8 mouse cellular contexts compared by ENCODE assay signal in genomic region chr15:98881656-98882008, GRCm38 (mm10). TPM values are rescaled to one million over a fixed set of nuclear protein-coding genes. Genes with fewer than 3 reads are reported as not detected.
DNase-seq lines count a peak whose midpoint lies in the region; ATAC-seq and TF ChIP-seq lines count a peak whose summit lies in the region.

No protein-coding gene starts in this region.

- TF ChIP-seq CTCF in bone marrow macrophage, adult 2 months (IDR thresholded peaks at IDR 0.05; ENCODE audit: low read depth, low read length) = no peak

- H3K9ac ChIP-seq in heart, embryonic 14.5 days (ENCODE audit: low read length) = peak overlapping the region; percentile 56; the same call in 1 of the 2 replicates
- no peak overlapping the region; the same call in 1 of the 2 replicates for H3K9ac ChIP-seq in hindbrain, embryonic 11.5 days (ENCODE audit: low read depth, low read length)
- H3K9ac ChIP-seq in midbrain, embryonic 11.5 days (ENCODE audit: low read length) = no peak overlapping the region; the same call in 1 of the 2 replicates

- no peak overlapping the region for H3K27ac ChIP-seq in heart, embryonic 14.5 days (replicated peaks in 1 of 2; ENCODE audit: control insufficient read depth in 1 of 2, insufficient read depth in 1 of 2, low read depth in 2 of 2, low read length in 2 of 2)
- H3K27ac ChIP-seq in bone marrow macrophage, adult 2 months (ENCODE audit: insufficient read depth, low read depth, low read length) = no peak overlapping the region
- H3K27ac ChIP-seq in hindbrain, embryonic 11.5 days (ENCODE audit: low read depth, low read length) = peak overlapping the region; percentile 24; the same call in 1 of the 2 replicates
- no peak overlapping the region for H3K27ac ChIP-seq in midbrain, embryonic 11.5 days (ENCODE audit: low read depth, low read length)

- 0 out of 2 replicates have a peak, but pooled peaks have one; percentile 38 for TF ChIP-seq POLR2A in bone marrow macrophage, adult 2 months (IDR thresholded peaks at IDR 0.05; ENCODE audit: borderline replicate concordance, low read depth, low read length)

- WGBS in heart, embryonic 14.5 days = 13% methylated on average over 5 of the region's 5 CpGs
- 10% methylated on average over 5 of the region's 5 CpGs for WGBS in hindbrain, embryonic 11.5 days
- WGBS in midbrain, embryonic 11.5 days = 3% methylated on average over 5 of the region's 5 CpGs

- peak overlapping the region; percentile 81 for H3K4me2 ChIP-seq in heart, embryonic 14.5 days (ENCODE audit: low read length)
- peak overlapping the region; percentile 70; the same call in 1 of the 2 replicates for H3K4me2 ChIP-seq in hindbrain, embryonic 11.5 days (replicated peaks; ENCODE audit: low read depth, low read length)
- peak overlapping the region; percentile 84; the same call in 1 of the 2 replicates for H3K4me2 ChIP-seq in midbrain, embryonic 11.5 days

- H3K36me3 ChIP-seq in heart, embryonic 14.5 days (ENCODE audit: control insufficient read depth, insufficient read depth, low read length) = 0 out of 2 replicates have a peak, but pooled peaks cover 3% of the 10 kb centered on the region
- no peaks in the 10 kb centered on the region for H3K36me3 ChIP-seq in hindbrain, embryonic 11.5 days (ENCODE audit: control insufficient read depth, insufficient read depth, low read length)
- no peaks in the 10 kb centered on the region for H3K36me3 ChIP-seq in midbrain, embryonic 11.5 days (ENCODE audit: control insufficient read depth, insufficient read depth, low read length)

- no peak for DNase-seq in heart, postnatal 4 days
- no peak for DNase-seq in hindbrain, embryonic 11.5 days (ENCODE audit: low spot score)
- DNase-seq in midbrain, embryonic 11.5 days (ENCODE audit: low spot score, missing footprints) = no peak
- DNase-seq in ovary, postnatal 36 days (ENCODE audit: low spot score) = no peak
- DNase-seq in kidney, postnatal 25 days = no peak
- DNase-seq in kidney, adult 9 months = no peak

- peak overlapping the region in 1 of 2 experiments; percentile 70; a peak in 2 of 4 replicates for H3K4me3 ChIP-seq in heart, embryonic 14.5 days (ENCODE audit: control insufficient read depth in 1 of 2, insufficient read depth in 1 of 2, low read depth in 1 of 2, low read length in 2 of 2)
- peak overlapping the region; percentile 52 for H3K4me3 ChIP-seq in bone marrow macrophage, adult 2 months (ENCODE audit: insufficient read depth, low read length)
- 0 out of 2 replicates have a peak overlapping the region, but pooled peaks have one; percentile 6 for H3K4me3 ChIP-seq in hindbrain, embryonic 11.5 days (ENCODE audit: low read depth, low read length)
- H3K4me3 ChIP-seq in midbrain, embryonic 11.5 days (ENCODE audit: low read depth, low read length) = peak overlapping the region; percentile 61; the same call in 1 of the 2 replicates

- no peak for ATAC-seq in heart, embryonic 14.5 days (ENCODE audit: insufficient number of reproducible peaks, insufficient read depth, low FRiP score, low read depth)
- peak; percentile 38 for ATAC-seq in hindbrain, embryonic 11.5 days (ENCODE audit: low FRiP score)
- ATAC-seq in midbrain, embryonic 11.5 days (ENCODE audit: low FRiP score) = peak; percentile 53

- H3K27me3 ChIP-seq in heart, embryonic 14.5 days (ENCODE audit: control insufficient read depth, insufficient read depth, low read length) = no peaks in the 10 kb centered on the region
- no peaks in the 10 kb centered on the region for H3K27me3 ChIP-seq in hindbrain, embryonic 11.5 days (ENCODE audit: control insufficient read depth, insufficient read depth, low read length)
- H3K27me3 ChIP-seq in midbrain, embryonic 11.5 days (ENCODE audit: control insufficient read depth, insufficient read depth, low read length) = no peaks in the 10 kb centered on the region

- H3K9me3 ChIP-seq in heart, embryonic 14.5 days (ENCODE audit: control insufficient read depth, low read length) = no peaks in the 10 kb centered on the region
- H3K9me3 ChIP-seq in hindbrain, embryonic 11.5 days (ENCODE audit: control insufficient read depth, low read length) = no peaks in the 10 kb centered on the region
- H3K9me3 ChIP-seq in midbrain, embryonic 11.5 days (ENCODE audit: control insufficient read depth, low read length) = no peaks in the 10 kb centered on the region

- H3K4me1 ChIP-seq in heart, embryonic 14.5 days (ENCODE audit: control insufficient read depth in 2 of 2, insufficient read depth in 2 of 2, low read length in 2 of 2) = peaks cover 4 to 5% of the 10 kb centered on the region in 2 experiments; a peak in 3 of 4 replicates
- H3K4me1 ChIP-seq in bone marrow macrophage, adult 2 months (ENCODE audit: control insufficient read depth, insufficient read depth, low read length) = peaks cover 13% of the 10 kb centered on the region
- H3K4me1 ChIP-seq in hindbrain, embryonic 11.5 days (replicated peaks; ENCODE audit: control insufficient read depth, insufficient read depth, low read length) = no peaks in the 10 kb centered on the region
- H3K4me1 ChIP-seq in midbrain, embryonic 11.5 days (ENCODE audit: control insufficient read depth, insufficient read depth, low read length) = peaks cover 7% of the 10 kb centered on the region; the same call in 1 of the 2 replicates

RNA-seq across cellular contexts. Expression of gene Kmt2d, which starts 10.6 kb away (rescaled TPM):
- 12.7 and 13.0 TPM in 2 replicates for polyA plus RNA-seq in heart, embryonic 14.5 days (2014; fragmentation: Nextera tagmentation; extraction: Ambion mirVana)
- 10 to 100 TPM; 65.6 to 67.2 TPM for total RNA-seq in heart, postnatal 4 days (2021)
- 69.1 and 75.3 TPM in 2 replicates for polyA plus RNA-seq in bone marrow macrophage, adult 2 months (2012; ENCODE audit: insufficient read depth, insufficient read length, missing spikeins)
- 13.7 and 20.5 TPM in 2 replicates for polyA plus RNA-seq in hindbrain, embryonic 11.5 days (2014; fragmentation: Nextera tagmentation; extraction: Ambion mirVana)
- 13.2 and 13.3 TPM in 2 replicates for polyA plus RNA-seq in midbrain, embryonic 11.5 days (2014; fragmentation: Nextera tagmentation; extraction: Ambion mirVana)

RNA-seq across cellular contexts. Expression of gene Rhebl1, which starts 12.7 kb away (rescaled TPM):
- 4.0 and 4.9 TPM in 2 replicates for polyA plus RNA-seq in heart, embryonic 14.5 days (2014; fragmentation: Nextera tagmentation; extraction: Ambion mirVana)
- 1 to 10 TPM; 2.0 TPM for total RNA-seq in heart, postnatal 4 days (2021)
- polyA plus RNA-seq in bone marrow macrophage, adult 2 months (2012; ENCODE audit: insufficient read depth, insufficient read length, missing spikeins) = 9.8 and 11.8 TPM in 2 replicates
- 13.4 and 17.8 TPM in 2 replicates for polyA plus RNA-seq in hindbrain, embryonic 11.5 days (2014; fragmentation: Nextera tagmentation; extraction: Ambion mirVana)
- polyA plus RNA-seq in midbrain, embryonic 11.5 days (2014; fragmentation: Nextera tagmentation; extraction: Ambion mirVana) = 14.2 and 16.7 TPM in 2 replicates

RNA-seq across cellular contexts. Expression of gene Dhh, which starts 16.7 kb away (rescaled TPM):
- 0.93 and 1.1 TPM in 2 replicates for polyA plus RNA-seq in heart, embryonic 14.5 days (2014; fragmentation: Nextera tagmentation; extraction: Ambion mirVana)
- total RNA-seq in heart, postnatal 4 days (2021) = 1 to 10 TPM; 2.7 to 3.5 TPM
- polyA plus RNA-seq in bone marrow macrophage, adult 2 months (2012; ENCODE audit: insufficient read depth, insufficient read length, missing spikeins) = not detected in 2 replicates
- 0.56 and 0.68 TPM in 2 replicates for polyA plus RNA-seq in hindbrain, embryonic 11.5 days (2014; fragmentation: Nextera tagmentation; extraction: Ambion mirVana)
- 0.27 and 0.40 TPM in 2 replicates for polyA plus RNA-seq in midbrain, embryonic 11.5 days (2014; fragmentation: Nextera tagmentation; extraction: Ambion mirVana)

RNA-seq across cellular contexts. Expression of gene Lmbr1l, which starts 36.4 kb away (rescaled TPM):
- polyA plus RNA-seq in heart, embryonic 14.5 days (2014; fragmentation: Nextera tagmentation; extraction: Ambion mirVana) = 3.5 and 5.7 TPM in 2 replicates
- total RNA-seq in heart, postnatal 4 days (2021) = 10 to 100 TPM; 14.1 to 15.9 TPM
- 22.0 and 25.7 TPM in 2 replicates for polyA plus RNA-seq in bone marrow macrophage, adult 2 months (2012; ENCODE audit: insufficient read depth, insufficient read length, missing spikeins)
- polyA plus RNA-seq in hindbrain, embryonic 11.5 days (2014; fragmentation: Nextera tagmentation; extraction: Ambion mirVana) = 9.4 and 13.4 TPM in 2 replicates
- 7.5 and 9.8 TPM in 2 replicates for polyA plus RNA-seq in midbrain, embryonic 11.5 days (2014; fragmentation: Nextera tagmentation; extraction: Ambion mirVana)

RNA-seq across cellular contexts. Expression of gene Prkag1, which starts 50.3 kb away (rescaled TPM):
- 82.0 and 85.5 TPM in 2 replicates for polyA plus RNA-seq in heart, embryonic 14.5 days (2014; fragmentation: Nextera tagmentation; extraction: Ambion mirVana)
- total RNA-seq in heart, postnatal 4 days (2021) = 10 to 100 TPM; 88.9 to 89.3 TPM
- 82.3 and 86.6 TPM in 2 replicates for polyA plus RNA-seq in bone marrow macrophage, adult 2 months (2012; ENCODE audit: insufficient read depth, insufficient read length, missing spikeins)
- 65.9 and 70.6 TPM in 2 replicates for polyA plus RNA-seq in hindbrain, embryonic 11.5 days (2014; fragmentation: Nextera tagmentation; extraction: Ambion mirVana)
- 69.7 and 81.4 TPM in 2 replicates for polyA plus RNA-seq in midbrain, embryonic 11.5 days (2014; fragmentation: Nextera tagmentation; extraction: Ambion mirVana)
